Mouse (Mus musculus): ENCODE results near the gene Rora.

Gene Rora

DNA sequence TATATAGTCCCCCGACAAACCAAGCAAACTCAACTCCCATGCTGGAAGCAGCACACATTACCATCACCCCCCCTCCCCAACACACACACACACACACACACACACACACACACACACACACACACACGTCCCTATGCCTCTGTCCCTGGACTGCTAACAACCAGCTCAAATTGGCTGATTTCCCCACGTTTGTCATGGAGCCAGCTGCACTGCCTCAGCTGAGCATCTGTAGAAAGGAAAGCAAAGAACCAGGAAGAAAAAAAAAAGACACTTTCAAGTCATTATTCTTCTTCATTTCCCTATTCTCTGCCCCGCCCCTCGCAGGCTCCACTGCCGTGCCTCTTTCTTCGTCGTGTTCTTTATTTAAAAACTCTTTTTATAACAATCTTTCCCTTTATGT, 235.1 kb downstream of the Rora start:
- DNase-seq (ENCODE audit: low spot score) = no peak

DNA sequence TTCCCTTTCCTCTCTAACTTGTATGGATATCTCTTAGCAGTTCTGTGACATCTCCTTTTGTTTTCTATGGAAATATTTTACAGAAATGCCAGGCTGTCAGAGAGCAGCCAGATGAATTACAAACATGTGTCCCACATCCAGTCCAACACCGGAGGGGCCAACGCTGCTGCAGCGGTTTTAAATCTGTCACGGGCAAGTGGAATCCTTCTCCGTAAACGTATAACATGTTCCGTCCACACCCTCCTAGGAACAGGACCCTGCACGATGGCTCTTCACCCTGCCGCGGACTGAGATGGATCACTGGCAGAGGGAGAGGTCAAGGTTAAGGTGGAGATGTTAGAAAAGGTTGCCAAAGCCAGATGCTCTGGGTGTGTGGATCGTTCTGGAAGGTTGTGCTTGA, 237.8 kb downstream of the Rora start:
- no peak for DNase-seq (ENCODE audit: low spot score)

DNA sequence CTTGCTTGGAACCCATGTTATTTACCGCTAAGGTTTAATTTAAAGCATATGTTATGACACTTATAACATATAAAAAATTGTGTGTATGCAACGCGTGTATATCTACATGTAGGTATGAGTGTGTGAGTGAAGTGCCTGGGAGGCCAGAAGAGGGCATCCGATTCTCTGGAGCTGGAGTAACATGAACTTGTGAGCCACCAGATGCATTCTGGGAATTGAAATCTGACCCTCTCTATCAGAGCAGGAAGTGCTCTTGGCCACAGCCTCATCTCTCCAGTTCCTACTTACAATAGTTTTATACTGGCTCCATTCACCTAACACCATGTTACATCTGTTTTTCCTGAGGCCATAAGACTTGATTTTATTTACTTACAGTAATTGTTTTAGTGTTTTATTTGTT, 238.8 kb downstream of the Rora start:
- DNase-seq (ENCODE audit: low spot score) = no peak

DNA sequence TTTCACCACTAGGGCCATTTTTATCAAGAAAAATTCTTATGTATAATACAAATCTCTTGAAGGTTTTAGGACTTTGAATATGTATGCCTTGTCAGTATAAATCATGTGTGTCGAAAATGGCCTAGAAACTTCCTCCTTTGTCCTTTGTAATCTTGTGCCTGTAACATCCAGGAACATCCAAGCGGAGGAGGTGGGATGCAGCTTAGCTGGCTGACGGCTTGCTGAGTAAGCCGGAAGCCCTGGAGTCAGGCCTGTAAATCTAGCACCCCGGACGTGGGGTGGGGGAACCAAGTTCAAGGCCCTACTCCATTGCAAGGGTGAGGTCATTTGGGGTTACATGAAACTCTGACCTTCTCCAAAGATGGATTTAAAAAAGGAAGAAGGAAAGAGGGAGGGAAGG, 239.3 kb downstream of the Rora start:
- no peak for DNase-seq (ENCODE audit: low spot score)

DNA sequence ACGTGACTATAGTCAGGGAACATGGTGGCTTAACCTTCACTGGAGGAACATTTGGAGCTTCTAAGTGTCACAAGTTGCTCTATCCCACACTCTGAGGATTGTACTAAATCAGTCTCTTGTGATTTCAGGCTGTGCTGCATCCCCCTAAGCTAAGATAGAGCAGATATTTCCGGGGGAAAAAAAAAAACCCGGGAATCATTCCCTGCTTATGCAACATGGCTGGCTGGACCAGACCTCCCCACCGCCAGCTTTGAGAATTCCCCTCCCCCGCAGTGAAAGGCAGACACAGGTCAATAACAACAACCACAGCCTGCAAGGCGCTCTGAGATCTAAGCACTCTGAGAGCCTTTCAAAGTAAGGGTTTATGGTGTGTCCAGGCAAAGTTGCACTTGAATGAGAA, 244.7 kb downstream of the Rora start:
- no peak for DNase-seq (ENCODE audit: low spot score)

DNA sequence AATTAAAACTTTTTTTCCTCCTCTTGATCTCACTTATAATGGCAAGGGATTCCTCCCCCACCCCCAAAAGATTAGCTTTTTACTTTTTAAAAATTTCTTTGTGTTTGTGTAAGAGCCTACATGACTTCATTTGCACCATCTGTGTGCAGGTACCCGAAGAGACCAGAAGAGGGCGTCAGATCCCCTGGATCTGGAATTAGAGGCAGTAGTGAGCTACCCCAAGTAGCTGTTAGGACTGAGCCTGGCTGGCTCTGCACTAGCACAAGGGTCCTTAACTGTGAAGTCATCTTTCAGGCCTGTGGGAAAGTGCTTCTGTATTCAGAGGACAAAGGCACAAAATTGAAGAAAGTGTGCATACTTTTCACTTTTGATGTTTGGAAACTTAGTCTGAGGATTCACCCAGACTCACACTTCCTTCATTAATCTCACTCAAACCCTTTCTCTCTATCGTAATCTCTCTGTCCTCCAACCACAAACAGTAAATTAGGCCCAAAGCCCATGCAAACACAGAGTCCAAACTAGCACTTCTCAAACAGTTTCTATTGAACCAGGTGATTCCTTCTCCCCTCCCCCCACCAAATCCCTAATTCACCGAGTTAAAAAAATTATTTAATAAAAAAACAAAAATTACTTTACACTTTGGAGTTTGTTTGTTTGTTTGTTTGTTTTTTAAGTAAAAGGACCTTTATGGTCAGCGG, 246.1 kb downstream of the Rora start:
- DNase-seq (ENCODE audit: low spot score) = no peak

DNA sequence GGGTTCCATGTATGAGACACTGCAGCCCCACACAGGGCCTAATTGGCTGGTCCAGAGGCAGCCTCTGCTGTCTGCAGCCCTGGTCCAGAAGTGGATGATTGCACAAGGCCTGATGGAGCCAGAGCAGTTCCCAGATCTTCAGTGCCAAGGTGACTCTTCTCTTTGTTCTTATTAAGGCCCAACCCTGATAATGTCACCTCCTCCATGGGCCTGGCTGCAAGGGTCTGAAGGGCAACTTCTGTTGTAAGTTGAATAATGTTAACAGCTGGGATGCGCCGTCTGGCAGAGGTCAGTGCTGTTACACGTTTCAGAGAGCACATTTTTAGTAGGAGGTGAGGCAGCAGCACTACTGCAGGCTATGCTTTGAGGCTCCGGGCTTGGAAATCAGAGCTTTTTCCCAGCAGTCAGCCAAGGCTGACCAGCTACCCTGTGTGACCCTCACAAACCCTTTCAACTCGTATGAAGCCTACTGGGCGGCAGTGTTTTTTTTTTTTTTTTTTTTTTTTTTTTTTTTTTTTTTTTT, 252.8 kb downstream of the Rora start:
- no peak for DNase-seq (ENCODE audit: low spot score)

DNA sequence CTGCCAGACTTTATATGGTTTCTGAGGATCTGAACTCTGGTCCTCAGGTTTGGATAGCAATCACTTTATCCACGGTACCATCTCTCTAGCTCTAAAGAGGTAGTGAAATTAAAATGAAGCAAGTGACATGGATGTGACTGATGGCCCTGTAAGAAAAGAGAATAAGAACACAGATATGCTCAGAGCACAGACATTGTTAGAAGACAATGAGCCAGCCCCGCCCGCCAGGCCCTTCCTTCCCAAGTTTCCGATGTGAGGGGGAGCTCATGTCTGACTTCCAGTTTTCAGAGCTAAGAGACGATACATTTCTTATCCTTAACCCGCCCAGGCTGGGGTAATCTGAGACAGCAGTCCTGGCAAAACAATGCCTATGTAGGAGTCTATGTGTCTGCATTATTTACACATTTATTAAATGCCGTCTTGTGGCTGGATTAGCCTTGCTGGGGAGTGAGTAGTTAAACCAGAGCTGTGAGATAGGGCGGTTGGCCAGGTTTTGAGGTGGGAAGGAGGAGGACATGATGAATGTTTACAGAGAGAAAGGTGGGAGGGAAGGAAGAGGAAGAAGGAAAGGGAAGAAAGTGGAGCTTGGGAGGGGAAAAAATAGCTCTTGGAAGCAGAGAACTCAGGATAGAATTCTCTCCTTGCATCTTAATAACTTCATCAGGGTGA, 259.0 kb downstream of the Rora start:
- no peak for DNase-seq (ENCODE audit: low spot score)

DNA sequence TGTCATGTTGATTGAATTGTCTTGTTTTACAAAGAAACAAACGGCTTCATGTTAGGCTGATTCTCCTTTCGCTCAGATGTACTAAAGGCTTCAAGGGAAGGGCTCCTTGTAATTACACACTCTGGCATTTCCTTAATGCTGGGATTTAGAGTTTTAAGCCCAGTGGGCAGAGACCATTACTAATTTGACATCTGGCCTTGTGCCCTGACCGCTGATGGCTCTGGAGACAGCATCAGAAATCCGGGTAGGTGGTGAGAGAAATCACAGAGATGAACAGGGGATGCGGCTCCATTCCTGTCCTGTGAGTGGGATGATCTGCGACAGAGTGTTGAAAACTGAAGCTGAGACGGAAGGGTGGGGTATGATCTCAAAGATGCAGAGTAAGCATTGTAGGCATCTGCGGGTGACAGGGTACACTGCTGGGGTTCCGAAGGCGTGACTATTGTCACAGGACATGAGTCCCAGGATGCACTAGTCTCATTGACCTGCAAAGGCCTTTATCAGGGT, 259.7 kb downstream of the Rora start:
- no peak for DNase-seq (ENCODE audit: low spot score)

DNA sequence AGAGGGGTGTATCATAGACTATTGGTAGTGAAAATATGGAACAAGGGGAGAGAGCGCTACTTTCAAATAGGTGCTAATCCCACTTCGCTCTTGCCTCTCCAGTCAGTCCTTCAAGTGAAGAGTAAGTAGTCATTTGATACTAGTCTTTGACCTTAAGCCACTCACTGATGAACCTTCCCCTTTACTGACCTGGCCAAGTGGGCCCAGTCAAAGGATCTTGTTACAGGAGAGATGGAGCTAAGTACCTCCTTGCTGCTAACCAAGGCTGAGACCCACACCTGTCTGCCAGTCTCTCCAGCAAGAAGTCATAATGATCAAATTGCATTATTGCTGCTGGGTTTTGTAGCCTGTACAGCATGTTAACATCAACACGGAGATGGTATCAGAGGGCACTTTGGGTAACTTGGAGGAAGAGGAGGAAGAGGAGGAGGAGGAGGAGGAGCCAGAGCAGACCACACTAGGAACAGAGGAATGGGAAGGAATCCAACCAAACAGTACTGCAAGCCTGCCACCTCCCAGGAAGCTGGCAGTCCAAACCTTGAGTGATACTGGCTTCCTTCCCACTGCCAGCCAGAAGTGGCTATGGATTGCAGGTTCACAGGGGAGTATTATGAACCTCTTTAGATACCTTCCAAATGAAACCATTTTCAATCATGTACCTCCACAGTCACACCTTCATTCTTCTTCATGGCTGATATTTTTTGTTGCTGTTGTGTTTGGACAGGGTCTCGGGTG, 261.1 kb downstream of the Rora start:
- DNase-seq (ENCODE audit: low spot score) = no peak

DNA sequence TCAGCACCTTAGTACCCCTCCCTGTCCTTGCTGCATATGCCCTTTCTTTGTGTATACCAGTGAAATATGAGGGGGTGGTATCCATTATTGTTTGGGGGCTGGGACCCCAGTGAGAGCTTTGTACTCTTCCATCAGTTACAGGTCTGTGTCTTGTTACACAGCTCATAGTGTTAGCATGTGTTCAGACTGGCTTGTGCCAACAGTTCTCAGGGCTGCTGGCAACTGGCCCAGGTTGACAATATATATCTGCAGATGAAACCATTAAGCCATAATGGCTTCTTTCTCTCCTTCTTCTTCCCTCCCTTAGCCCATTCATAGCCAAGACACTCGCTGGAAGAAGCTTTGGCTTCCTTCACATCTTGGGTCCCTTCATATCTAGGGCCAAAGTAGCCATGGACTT, 263.2 kb downstream of the Rora start:
- no peak for DNase-seq (ENCODE audit: low spot score)

DNA sequence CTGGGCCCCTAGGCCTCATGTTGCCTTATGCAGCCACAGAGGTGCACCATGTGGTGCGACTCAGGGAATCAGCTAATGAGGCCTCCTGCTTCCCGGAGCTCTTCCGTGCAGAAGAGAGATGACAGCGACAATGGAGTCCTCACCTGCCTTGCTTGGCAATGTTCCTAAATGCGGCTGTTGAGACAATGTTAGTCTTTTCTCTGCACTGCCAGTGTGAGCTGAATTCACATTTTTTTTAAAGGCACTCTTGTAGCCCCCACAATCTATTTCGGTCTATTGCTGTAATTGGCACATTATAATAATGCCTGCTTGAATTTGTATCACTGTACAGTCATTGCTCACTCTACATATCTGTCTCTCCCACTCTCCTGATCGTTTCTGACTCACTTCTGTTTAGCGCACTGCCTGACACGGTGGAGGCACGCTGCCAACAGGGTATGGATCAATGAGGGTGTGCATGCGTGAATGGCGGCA, 269.6 kb downstream of the Rora start:
- DNase-seq (ENCODE audit: low spot score) = no peak

DNA sequence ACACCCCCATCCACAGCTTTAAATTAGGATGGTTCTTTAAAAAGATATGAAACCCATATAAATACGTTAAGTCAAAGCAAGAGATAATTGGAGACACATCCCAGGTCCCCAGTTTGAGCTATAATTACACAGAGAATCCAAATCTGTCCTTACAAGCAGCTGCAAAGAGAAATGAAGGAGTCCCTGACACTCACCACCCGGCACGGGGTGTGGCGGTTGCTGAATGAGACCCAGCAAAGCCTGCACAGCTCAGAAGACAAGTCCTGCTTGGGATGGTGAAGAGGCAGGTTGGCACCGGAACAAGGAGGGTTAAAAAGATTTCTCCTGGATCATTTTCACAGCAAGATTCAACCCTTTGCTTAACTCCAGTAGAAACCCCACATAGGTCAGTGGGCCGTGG, 272.8 kb downstream of the Rora start:
- no peak for DNase-seq (ENCODE audit: low spot score)

DNA sequence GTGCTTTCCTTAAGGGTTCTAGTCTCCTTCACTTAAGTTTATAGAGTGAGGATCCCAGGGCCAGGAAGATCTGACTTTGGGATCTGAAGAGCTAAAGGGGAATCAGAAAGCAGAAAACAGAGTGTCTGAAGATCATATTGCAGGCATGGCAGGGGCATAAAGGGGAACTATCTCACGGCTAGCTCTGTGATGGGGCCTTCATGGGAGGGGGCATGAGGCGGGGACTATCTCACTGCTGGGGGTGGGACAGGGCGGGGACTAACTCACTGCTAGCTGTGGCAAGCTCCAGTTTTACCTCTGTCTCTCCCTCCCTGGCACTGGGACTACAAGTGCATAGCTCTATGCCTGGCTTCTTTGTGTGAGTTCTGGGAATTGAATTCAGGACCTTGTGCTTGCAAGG, 279.6 kb downstream of the Rora start:
- no peak for DNase-seq (ENCODE audit: low spot score)

DNA sequence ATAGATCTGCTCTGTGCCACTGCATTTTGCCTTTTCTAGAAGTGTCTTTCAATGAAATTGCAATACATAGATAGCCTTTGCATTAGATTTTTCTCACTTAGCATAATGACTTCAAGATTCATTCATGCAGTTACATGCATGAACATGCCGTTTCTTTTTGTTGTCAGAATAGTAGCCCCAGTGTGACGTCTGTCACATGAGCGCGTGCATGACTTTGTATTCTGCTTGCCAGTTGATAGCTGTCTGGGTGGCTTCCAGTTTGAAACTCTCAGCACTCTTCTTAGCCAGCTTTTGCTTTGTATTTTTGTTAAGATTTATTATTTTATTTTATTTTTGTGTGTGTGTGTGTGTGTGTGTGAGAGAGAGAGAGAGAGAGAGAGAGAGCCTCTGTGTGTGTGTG, 280.7 kb downstream of the Rora start:
- no peak for DNase-seq (ENCODE audit: low spot score)

DNA sequence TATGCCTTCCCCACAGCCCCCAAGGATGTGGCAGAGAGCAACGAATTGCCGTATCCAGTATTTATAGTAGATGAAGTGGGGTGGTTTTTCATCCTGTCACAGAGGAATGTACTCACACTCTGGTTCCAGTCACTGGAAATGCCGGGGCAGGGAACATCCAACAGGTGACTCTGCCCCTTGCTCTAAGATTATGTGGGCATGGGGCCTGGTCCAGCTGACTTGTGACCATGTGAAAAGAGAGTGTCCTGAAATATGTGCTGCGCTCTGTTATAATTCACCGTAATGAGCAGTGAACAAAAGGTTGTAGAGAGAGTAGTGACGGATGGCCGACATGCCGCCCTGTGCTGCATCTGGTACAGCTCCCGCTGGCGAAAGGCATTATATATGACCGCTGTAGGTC, 282.0 kb downstream of the Rora start:
- DNase-seq (ENCODE audit: low spot score) = no peak

DNA sequence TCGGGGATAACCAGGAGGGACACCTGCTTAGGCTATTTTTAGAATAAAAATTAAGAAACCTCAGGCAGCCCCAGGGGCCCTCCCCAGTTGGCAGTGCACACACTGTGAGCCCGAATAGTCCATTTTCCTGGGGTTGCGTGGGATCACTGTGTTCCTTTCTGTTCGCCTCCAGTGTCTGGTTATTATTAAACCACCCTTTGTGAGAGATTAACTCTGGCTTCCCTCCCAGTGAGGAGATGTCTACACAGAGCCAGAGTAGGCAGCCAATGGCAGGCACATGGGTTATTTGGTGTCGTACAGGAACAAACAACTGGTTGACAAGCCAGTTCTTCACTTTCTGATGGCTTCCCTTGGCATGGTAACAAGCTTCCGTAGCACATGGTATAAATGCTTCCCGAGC, 287.5 kb downstream of the Rora start:
- no peak for DNase-seq (ENCODE audit: low spot score)

DNA sequence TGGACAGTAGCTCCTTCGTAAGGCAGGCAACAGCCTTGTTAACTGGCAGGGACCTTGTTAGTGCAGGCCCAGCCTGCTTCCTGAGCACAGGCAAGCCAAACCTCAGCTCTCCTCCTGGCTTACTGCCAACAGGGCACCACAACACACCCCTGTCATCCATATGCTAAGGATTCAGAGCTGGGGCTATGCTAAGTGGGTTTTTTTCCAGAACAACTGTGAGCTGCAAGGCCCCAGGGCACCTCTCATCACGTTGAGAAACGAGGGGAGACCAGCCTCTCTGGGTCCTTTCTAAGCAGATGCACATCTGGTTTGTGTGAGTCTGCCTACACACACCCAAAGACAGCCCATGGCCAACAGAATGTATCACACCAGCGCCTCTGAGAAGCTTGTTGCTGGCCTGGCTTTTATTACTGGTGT, 289.0 kb downstream of the Rora start:
- DNase-seq (ENCODE audit: low spot score) = no peak

DNA sequence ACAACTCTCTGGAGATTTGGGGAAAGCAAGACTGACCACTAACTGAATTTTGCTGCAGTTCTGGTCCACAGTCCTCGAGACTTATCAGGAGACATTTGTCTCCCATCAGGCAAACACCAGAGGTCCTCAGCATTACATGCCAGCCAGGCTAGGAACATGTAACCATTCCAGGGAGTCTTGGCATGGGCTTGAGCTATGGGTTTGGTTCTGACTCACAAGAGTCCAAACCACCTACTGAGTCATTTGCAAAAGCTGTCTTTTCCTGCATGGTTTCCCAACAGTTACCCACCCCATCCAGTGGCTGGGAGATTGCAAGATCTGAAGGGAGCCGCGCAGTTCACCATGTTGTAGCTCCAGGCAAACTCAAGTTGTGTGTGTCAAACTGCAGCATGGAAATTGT, 290.4 kb downstream of the Rora start:
- DNase-seq (ENCODE audit: low spot score) = no peak

DNA sequence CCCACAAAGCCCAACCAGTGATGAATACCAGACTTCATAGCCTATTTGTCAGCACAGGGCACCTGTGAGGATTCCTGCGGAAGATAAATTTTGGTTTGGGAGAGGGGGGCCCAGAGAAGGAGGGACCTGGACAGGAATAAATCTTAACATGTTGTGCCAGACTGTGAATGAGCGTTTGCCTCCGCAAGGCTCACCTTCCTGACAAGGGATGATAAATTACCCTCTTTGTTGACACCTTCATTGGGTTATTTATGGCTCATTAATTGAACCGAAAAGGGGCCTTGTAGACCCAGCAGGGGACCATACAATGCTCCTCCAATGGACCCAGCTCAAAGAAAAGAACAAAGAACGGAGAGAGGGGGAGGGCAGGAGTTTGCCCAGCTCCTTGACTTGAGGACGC, 294.1 kb downstream of the Rora start:
- no peak for DNase-seq (ENCODE audit: low spot score)

DNA sequence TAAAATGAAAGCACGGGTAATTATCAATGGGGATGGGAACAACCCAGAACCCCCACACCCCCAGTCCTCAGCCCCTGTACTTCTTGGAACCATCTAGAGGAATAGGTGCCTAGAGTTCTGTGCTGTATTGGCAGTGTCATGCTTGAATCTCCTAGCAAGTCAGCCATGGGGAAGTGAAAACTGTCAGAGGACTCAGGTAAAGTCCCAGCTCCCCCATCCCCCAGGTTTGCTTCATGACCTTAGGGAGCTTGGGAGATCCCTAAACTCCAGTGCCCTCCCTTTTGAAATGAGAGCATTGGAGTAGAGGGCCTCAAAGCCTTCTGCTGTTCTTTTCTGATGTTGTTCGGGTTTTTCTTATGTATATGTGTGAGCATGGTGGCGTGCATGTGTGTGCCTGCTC, 294.6 kb downstream of the Rora start:
- DNase-seq (ENCODE audit: low spot score) = no peak

DNA sequence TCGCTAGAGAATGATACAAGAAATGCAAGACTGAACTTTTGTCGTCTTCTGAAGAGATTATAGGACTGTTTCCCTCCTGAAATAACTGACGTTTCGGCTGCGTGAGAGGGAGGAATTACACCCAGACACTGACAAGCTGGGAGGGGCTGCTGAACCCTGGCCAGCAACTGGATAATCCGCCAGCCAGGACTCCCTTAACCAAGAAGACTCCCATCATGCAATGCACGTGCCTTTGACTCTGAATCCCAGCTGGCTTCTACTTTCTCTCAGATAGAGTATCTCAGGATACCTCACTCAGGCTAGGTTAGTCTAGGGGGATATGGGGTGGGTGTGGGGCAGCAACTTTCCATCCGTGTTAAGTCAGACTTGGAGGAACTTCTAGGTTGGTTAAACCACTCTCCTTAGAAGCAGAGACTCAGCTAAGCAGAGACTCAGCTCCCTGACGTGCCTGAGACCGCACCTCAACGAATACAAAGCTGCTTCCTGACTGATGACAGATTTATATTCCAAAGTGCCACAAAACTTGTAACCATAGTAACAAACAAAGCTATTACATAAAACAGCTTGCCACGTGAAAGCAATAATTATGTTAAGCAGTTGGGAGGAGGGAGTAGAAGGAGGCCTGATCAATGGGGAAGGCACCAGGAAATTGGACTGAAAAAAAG, 302.8 kb downstream of the Rora start:
- DNase-seq (ENCODE audit: low spot score) = no peak
